Mouse (Mus musculus): ENCODE measurements at regions not wholly inside any gene's neighbourhood (a gene's known extent, or its start where the extent isn't known, plus 50 kb on each side); places are given as distances from the start of the nearest gene placed in this dataset.
"Not testable (repeated sequence)": the region's sequence is repeated elsewhere in the genome, so short reads cannot be mapped to it uniquely, and the experiment has no call there.

GRCm38 (mm10) chr6:133724627-133725026 lies 128.9 kb downstream of the Kap start:
- DNase-seq (ENCODE audit: low spot score in 2 of 2): not testable (repeated sequence)

DNA sequence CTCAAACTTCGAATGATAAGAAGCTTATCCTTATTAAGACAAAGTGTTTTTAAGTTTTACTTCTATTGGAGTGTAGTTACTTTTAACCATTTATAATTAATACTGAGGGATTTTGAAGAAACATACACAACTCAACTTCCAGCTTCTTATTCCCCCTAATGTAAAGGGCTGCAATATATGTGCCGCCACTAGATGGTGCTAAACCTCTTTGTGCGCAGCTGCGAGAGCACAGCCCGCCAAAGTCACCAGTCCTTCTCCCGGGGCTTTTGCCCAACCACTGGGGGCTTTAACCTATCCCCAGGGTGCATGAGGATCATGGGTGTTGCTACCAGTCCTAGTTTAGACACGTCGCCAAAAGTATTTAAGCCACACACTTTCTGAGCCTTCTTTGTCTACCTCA lies 146.8 kb downstream of the Kap start:
- peak in 1 of 2 experiments; percentile 15 for DNase-seq (ENCODE audit: low spot score in 2 of 2)

- no peak for DNase-seq (ENCODE audit: low spot score in 2 of 2)
Measured at GRCm38 (mm10) chr6:133701625-133702024, 151.9 kb downstream of the Kap start.

Measured in gastrocnemius, postnatal 4 days (tissue).